Mouse (Mus musculus): Measurements from ENCODE around the gene Acadvl. TPM values are rescaled to one million over a fixed set of nuclear protein-coding genes. Genes with fewer than 3 reads are reported as not detected.

The Acadvl gene
- polyA plus RNA-seq, 1 experiment: 104 TPM

DNA sequence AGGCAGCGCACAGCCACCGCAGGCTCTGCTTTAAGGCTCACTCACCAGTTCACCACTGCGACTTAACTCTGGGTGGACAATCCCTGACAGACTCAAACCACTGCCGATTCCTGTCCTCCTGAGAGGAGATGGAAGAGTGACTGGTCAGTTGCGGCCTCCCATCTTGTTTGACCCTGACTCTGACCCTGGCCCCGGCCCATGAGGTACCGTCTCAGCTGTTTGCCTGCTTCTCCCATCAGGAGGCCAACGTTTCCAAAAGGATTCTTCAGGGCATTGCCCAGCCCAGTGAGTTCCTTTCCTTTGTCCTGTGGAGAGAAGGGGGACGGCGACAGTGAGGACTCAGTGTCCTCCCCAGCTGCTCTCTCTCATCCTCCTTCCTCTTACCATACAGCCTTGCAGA, 4.2 kb downstream of the Acadvl start:
- Histone ChIP-seq H3K4me3 (replicated peaks; ENCODE audit: insufficient read depth, low read depth, low read length) (no peak overlapping the region), H3K27me3 (ENCODE audit: control insufficient read depth, insufficient read depth, low read length) (no peaks in the 10 kb centered on the region), H3K4me1 (ENCODE audit: control insufficient read depth, insufficient read depth, low read length) (peaks cover 2% of the 10 kb centered on the region; the same call in 1 of the 2 replicates), H3K27ac (ENCODE audit: insufficient read depth, low read length) (no peak overlapping the region)
- no peak for DNase-seq
- TF ChIP-seq POLR2A (IDR thresholded peaks at IDR 0.05; ENCODE audit: borderline replicate concordance, insufficient read depth, low read length) (no peak), CTCF (IDR thresholded peaks at IDR 0.05; ENCODE audit: borderline replicate concordance, insufficient read depth, low read depth, low read length) (no peak)
- 60% methylated on average over 10 of the region's 10 CpGs for WGBS

DNA sequence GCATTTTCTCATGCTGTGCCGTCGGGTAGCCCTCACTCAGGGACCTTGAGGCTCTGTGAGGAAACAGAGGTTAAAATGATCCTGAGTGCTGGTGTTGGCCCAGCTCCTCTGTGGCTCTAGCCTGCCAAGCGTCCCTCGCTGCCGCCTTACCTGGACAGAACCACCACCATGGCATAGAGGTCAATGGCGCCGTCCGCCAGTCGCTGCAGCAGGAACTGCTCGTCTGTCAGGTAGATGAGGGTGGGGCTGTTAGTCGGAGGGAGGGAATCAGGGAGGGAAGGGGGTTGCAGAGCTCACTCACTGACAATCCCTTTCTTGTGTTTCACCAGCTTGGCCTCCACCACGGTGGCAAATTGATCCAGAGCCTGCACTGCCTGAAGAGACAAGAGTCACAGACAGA, 4.7 kb downstream of the Acadvl start:
- Histone ChIP-seq H3K27ac (ENCODE audit: insufficient read depth, low read length) (no peak overlapping the region), H3K4me3 (replicated peaks; ENCODE audit: insufficient read depth, low read depth, low read length) (no peak overlapping the region), H3K27me3 (ENCODE audit: control insufficient read depth, insufficient read depth, low read length) (no peaks in the 10 kb centered on the region), H3K4me1 (ENCODE audit: control insufficient read depth, insufficient read depth, low read length) (peaks cover 2% of the 10 kb centered on the region; the same call in 1 of the 2 replicates)
- WGBS: 76% methylated on average over 12 of the region's 12 CpGs
- DNase-seq: no peak
- TF ChIP-seq CTCF (IDR thresholded peaks at IDR 0.05; ENCODE audit: borderline replicate concordance, insufficient read depth, low read depth, low read length): no peak
- TF ChIP-seq POLR2A (IDR thresholded peaks at IDR 0.05; ENCODE audit: borderline replicate concordance, insufficient read depth, low read length): no peak

DNA sequence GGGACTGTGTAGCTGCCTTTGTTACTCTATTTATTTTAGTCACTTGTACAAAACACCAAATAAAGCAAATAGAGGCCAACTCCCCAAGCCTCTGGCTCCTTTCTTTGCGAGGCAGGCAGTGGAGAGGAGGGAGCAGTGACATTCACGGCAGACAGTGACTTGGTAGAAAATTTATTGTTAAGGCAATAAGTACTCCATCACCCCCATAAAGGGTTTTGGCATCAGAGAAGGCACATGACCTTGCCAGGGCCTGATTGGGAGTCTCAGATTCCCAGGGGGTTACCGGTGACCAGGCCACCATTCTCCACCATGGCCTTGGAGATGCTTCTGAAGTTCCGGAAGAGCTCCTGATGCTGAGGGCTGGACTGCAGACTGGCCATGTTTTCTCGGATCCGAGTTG, 5.2 kb downstream of the Acadvl start:
- 81% methylated on average over 6 of the region's 6 CpGs for WGBS
- TF ChIP-seq CTCF (IDR thresholded peaks at IDR 0.05; ENCODE audit: borderline replicate concordance, insufficient read depth, low read depth, low read length) (no peak), POLR2A (IDR thresholded peaks at IDR 0.05; ENCODE audit: borderline replicate concordance, insufficient read depth, low read length) (no peak)

DNA sequence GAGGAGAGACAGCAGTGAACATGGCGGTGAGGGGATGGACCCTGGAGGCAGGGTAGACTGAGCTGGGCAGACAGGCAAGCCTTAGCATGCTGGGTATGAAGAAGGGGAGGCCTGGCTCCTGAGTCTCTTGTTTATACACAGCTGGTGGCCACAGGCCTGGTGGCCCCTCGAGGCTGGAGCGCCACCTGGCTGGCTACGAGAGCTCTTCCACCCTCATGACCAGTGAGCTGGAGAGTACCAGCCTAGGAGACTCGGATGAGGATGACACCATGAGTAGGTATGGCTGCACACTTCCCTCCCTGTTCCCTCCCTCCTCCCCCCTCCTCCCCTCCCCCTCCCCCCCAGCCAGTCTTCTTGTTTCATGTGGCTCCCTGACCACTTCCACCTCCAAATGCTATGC, 9.7 kb downstream of the Acadvl start:
- Histone ChIP-seq H3K27ac (ENCODE audit: insufficient read depth, low read length) (no peak overlapping the region), H3K4me3 (replicated peaks; ENCODE audit: insufficient read depth, low read depth, low read length) (no peak overlapping the region), H3K27me3 (ENCODE audit: control insufficient read depth, insufficient read depth, low read length) (no peaks in the 10 kb centered on the region), H3K4me1 (ENCODE audit: control insufficient read depth, insufficient read depth, low read length) (peaks cover 3% of the 10 kb centered on the region)
- WGBS: 33% methylated on average over 5 of the region's 5 CpGs
- no peak for DNase-seq
- TF ChIP-seq CTCF (IDR thresholded peaks at IDR 0.05; ENCODE audit: borderline replicate concordance, insufficient read depth, low read depth, low read length): peak; percentile 20
- TF ChIP-seq POLR2A (IDR thresholded peaks at IDR 0.05; ENCODE audit: borderline replicate concordance, insufficient read depth, low read length): no peak

More for the DNA sequence above, 5.2 kb downstream of the Acadvl start:
- Histone ChIP-seq H3K27me3 (ENCODE audit: control insufficient read depth, insufficient read depth, low read length) (no peaks in the 10 kb centered on the region), H3K27ac (ENCODE audit: insufficient read depth, low read length) (no peak overlapping the region), H3K4me3 (replicated peaks; ENCODE audit: insufficient read depth, low read depth, low read length) (no peak overlapping the region), H3K4me1 (ENCODE audit: control insufficient read depth, insufficient read depth, low read length) (peaks cover 2% of the 10 kb centered on the region; the same call in 1 of the 2 replicates)
- DNase-seq: no peak

DNA sequence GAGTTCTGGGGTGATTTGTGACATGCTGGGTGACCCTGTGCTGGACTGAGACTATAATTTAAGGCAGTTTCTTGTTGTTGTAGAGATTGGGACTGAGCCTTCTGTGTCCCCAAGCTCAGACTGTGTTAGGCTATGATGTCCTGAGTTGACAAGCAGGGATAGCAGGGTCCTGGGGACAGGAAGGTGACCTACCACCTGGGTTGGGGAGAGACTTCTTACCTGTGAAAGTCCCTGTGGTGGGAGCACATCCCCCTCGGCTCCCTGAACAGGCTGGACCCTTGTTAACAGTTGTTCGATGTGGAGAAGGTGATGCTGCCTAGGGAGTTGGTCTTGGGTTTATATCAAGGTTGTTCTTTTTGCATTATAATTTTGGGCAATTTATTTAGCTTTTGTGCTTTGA, 12.7 kb downstream of the Acadvl start:
- TF ChIP-seq POLR2A (IDR thresholded peaks at IDR 0.05; ENCODE audit: borderline replicate concordance, insufficient read depth, low read length) (no peak), CTCF (IDR thresholded peaks at IDR 0.05; ENCODE audit: borderline replicate concordance, insufficient read depth, low read depth, low read length) (no peak)
- H3K27ac ChIP-seq (ENCODE audit: insufficient read depth, low read length): no peak overlapping the region
- no peak for DNase-seq
- 76% methylated on average over 2 of the region's 2 CpGs for WGBS
- peaks cover 3% of the 10 kb centered on the region for H3K4me1 ChIP-seq (ENCODE audit: control insufficient read depth, insufficient read depth, low read length)
- peak overlapping the region; percentile 15 for H3K4me3 ChIP-seq (replicated peaks; ENCODE audit: insufficient read depth, low read depth, low read length)
- no peaks in the 10 kb centered on the region for H3K27me3 ChIP-seq (ENCODE audit: control insufficient read depth, insufficient read depth, low read length)

DNA sequence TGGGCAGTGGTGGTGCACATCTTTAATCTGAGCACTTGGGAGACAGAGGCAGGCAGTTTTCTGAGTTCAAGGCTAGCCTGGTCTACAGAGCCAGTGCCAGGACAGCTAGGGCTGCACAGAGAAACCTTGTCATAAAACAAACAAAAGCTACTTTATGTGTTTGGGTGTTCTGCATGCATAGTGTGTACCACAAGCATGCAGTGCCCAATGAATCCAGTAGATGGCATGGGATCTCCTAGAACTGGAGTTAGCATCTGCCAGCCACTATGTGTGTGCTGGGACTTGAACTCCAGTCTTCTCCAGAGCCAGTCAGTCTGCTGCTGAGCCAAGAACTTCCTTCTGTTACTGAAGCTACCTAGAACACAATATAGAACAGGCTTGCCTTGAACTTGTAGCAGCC, 13.3 kb downstream of the Acadvl start:
- TF ChIP-seq POLR2A (IDR thresholded peaks at IDR 0.05; ENCODE audit: borderline replicate concordance, insufficient read depth, low read length): no peak
- TF ChIP-seq CTCF (IDR thresholded peaks at IDR 0.05; ENCODE audit: borderline replicate concordance, insufficient read depth, low read depth, low read length): peak; percentile 25; the same call in 1 of the 2 replicates
- Histone ChIP-seq H3K4me3 (replicated peaks; ENCODE audit: insufficient read depth, low read depth, low read length) (peak overlapping the region; percentile 96), H3K27me3 (ENCODE audit: control insufficient read depth, insufficient read depth, low read length) (no peaks in the 10 kb centered on the region), H3K27ac (ENCODE audit: insufficient read depth, low read length) (no peak overlapping the region), H3K4me1 (ENCODE audit: control insufficient read depth, insufficient read depth, low read length) (peaks cover 3% of the 10 kb centered on the region)
- DNase-seq: no peak

DNA sequence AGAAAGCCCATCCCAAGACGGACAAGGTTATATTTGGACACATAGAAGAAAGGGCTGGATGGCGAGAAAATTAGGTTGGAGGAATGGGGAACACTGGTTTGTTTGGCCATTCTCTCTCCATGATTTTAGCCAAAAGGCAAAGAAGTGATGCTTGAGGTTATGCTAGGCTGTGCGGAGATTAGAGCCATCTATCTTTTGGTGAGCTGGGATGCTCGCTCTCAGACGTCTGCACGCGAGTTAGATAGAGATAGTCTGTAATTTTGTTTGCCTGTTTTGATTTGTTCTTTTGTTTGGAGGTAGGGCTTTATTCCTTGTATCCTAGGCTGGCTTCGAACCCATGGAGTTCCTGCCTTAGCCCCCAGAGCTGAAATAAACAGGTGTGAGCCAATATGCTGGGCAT, 14.1 kb downstream of the Acadvl start:
- no peak for TF ChIP-seq POLR2A (IDR thresholded peaks at IDR 0.05; ENCODE audit: borderline replicate concordance, insufficient read depth, low read length)
- TF ChIP-seq CTCF (IDR thresholded peaks at IDR 0.05; ENCODE audit: borderline replicate concordance, insufficient read depth, low read depth, low read length): no peak
- 6% methylated on average over 8 of the region's 8 CpGs for WGBS
- Histone ChIP-seq H3K4me3 (replicated peaks; ENCODE audit: insufficient read depth, low read depth, low read length) (peak overlapping the region; percentile 96), H3K27me3 (ENCODE audit: control insufficient read depth, insufficient read depth, low read length) (no peaks in the 10 kb centered on the region), H3K4me1 (ENCODE audit: control insufficient read depth, insufficient read depth, low read length) (peaks cover 3% of the 10 kb centered on the region), H3K27ac (ENCODE audit: insufficient read depth, low read length) (no peak overlapping the region; the same call in 1 of the 2 replicates)
- no peak for DNase-seq

DNA sequence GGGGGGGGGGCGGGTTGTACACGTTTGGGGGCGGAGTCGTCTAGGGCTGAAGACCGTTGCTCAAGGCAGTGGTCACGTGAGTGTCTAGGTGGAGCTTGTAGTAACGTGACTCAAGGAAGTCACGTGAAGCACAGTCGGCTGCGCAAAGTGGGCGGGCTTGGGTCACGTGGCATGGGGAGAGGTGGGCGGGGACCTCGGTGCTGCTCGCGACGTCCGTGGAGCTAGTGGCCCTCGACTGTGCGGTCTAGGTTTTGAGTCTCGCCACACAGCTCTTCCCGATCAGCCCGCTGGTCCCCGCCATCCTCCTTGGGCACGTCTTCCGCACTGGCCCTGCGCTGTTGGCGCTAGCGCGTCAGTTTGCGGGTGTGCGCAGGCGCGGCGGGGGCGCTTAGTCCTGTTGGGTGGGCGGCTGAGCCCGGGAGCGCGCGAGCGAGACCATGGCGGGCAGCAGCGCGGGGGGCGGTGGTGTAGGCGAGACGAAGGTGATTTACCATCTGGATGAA, 14.8 kb downstream of the Acadvl start, which contains the start of gene Dvl2:
TSS of gene Dvl2 (plus strand) at position 200 of the 503 bp plus-strand sequence.
- Histone ChIP-seq H3K27ac (ENCODE audit: insufficient read depth, low read length) (peak within 1 kb of the TSS; percentile 78), H3K4me3 (replicated peaks; ENCODE audit: insufficient read depth, low read depth, low read length) (peak within 1 kb of the TSS; percentile 96), H3K27me3 (ENCODE audit: control insufficient read depth, insufficient read depth, low read length) (no peaks in the 10 kb centered on the region), H3K4me1 (ENCODE audit: control insufficient read depth, insufficient read depth, low read length) (peaks cover 3% of the 10 kb centered on the region)
- DNase-seq: peak; percentile 87 to 92
- under 1% methylated on average over 48 of the region's 48 CpGs for WGBS
- no peak for TF ChIP-seq CTCF (IDR thresholded peaks at IDR 0.05; ENCODE audit: borderline replicate concordance, insufficient read depth, low read depth, low read length)
- peak; percentile 79 for TF ChIP-seq POLR2A (IDR thresholded peaks at IDR 0.05; ENCODE audit: borderline replicate concordance, insufficient read depth, low read length)
